Mouse (Mus musculus): Measurements from ENCODE around the gene 2010005H15Rik. TPM values are rescaled to one million over a fixed set of nuclear protein-coding genes. Genes with fewer than 3 reads are reported as not detected.

Gene 2010005H15Rik
- polyA plus RNA-seq, 1 experiment, result not detected

DNA sequence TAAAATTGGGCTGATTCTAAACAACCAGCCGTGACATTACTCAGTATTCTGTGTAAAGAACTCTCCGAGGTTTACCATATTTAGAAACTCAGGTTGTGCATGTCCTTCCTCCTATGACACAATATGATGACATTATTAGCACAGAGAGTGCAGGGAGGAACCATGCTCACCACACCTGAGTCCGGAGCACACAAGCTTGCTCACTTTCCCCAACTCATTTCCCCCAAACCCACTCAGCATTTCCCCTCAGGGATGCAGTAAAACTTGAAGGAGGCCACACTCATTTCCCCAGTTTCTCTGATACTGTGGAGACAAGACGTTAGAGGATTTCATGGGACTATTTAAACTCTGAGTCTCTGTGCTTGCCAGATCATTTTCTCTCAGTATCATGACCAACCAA lies 67.9 kb downstream of the 2010005H15Rik start:
- Histone ChIP-seq H3K27me3 (ENCODE audit: control insufficient read depth) (no peaks in the 10 kb centered on the region), H3K4me1 (ENCODE audit: control insufficient read depth) (no peaks in the 10 kb centered on the region), H3K36me3 (ENCODE audit: control insufficient read depth) (no peaks in the 10 kb centered on the region), H3K9me3 (ENCODE audit: control insufficient read depth, low read length) (no peaks in the 10 kb centered on the region), H3K4me3 (replicated peaks) (no peak overlapping the region)
- TF ChIP-seq GATA1 (IDR thresholded peaks at IDR 0.05; ENCODE audit: low read length) (no peak), TAL1 (IDR thresholded peaks at IDR 0.05; ENCODE audit: low read length) (no peak)

Other genes with a start within 250 kb of the 2010005H15Rik start
- gene Kpna1, start 242.7 kb upstream of the 2010005H15Rik start, polyA plus RNA-seq (2012), result 2.7 and 5.2 TPM in 2 replicates
- 0.02 and 0.03 TPM in 2 replicates for gene Wdr5b, start 180.3 kb upstream of the 2010005H15Rik start, polyA plus RNA-seq (2012)
- 5.7 and 7.9 TPM in 2 replicates for gene Fam162a, start 149.9 kb upstream of the 2010005H15Rik start, polyA plus RNA-seq (2012)
- gene Ccdc58, start 149.8 kb upstream of the 2010005H15Rik start, polyA plus RNA-seq (2012), result 0.13 and 0.17 TPM in 2 replicates
- not detected in 2 replicates for gene Csta1, start 90.2 kb upstream of the 2010005H15Rik start, polyA plus RNA-seq (2012)
- gene Stfa2l1, start 64.7 kb upstream of the 2010005H15Rik start, polyA plus RNA-seq (2012), result not detected in 2 replicates
- 0.16 TPM in 1 of 2 replicates, not detected in the other for gene Gm5483, start 37.3 kb upstream of the 2010005H15Rik start, polyA plus RNA-seq (2012)
- not detected in 2 replicates for gene Gm5416, start 11.1 kb upstream of the 2010005H15Rik start, polyA plus RNA-seq (2012)
- not detected in 2 replicates for gene Stfa1, start 55.5 kb downstream of the 2010005H15Rik start, polyA plus RNA-seq (2012)
- gene BC117090, start 112.9 kb downstream of the 2010005H15Rik start, polyA plus RNA-seq (2012), result not detected in 2 replicates
- 0.17 TPM in 1 of 2 replicates, not detected in the other for gene BC100530, start 146.3 kb downstream of the 2010005H15Rik start, polyA plus RNA-seq (2012)
- gene Stfa2, start 187.0 kb downstream of the 2010005H15Rik start, polyA plus RNA-seq (2012), result not detected in 2 replicates
- gene Stfa3, start 233.9 kb downstream of the 2010005H15Rik start, polyA plus RNA-seq (2012), result not detected in 2 replicates

All from erythroblast, embryonic 14.5 days (primary cell).